Mouse (Mus musculus): ENCODE measurements around the gene Nxph3. TPM values are rescaled to one million over a fixed set of nuclear protein-coding genes. Genes with fewer than 3 reads are reported as not detected.
"Not testable (repeated sequence)": the region's sequence is repeated elsewhere in the genome, so short reads cannot be mapped to it uniquely, and the experiment has no call there.

Nxph3 gene
- polyA plus RNA-seq, 1 experiment from 2014 or later = 1.9 TPM

DNA sequence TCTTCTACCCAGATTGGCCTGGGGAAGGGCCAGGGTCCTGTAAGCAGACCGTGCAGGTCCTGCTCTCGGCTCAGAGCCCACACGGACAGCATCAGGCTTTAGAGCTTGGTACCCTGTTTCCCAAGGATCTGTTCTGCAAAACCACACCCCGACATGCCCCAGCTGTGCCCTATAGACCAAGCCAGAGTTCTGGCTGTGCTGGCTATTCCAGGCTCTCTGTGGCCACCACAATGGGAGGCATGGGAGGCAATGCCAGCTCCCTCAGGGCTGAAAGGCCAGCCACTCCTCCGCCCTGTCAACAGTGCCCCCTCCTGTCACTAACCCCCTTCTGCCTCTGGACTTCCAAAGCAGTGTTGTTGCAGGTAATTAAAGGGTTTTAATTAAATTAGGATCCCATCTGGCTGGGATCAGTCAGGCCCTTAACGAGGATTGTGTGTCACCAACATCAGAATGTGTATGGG is 10.1 kb downstream of the Nxph3 start:
- no peak overlapping the region for H3K4me3 ChIP-seq (replicated peaks; ENCODE audit: low read depth, low read length)
- WGBS = 32% methylated on average over 6 of the region's 6 CpGs
- DNase-seq (no peak), ATAC-seq (ENCODE audit: low FRiP score, low TSS enrichment) (no peak)
- no peaks in the 10 kb centered on the region for H3K36me3 ChIP-seq (ENCODE audit: control insufficient read depth, insufficient read depth, low read length)
- H3K4me1 ChIP-seq (ENCODE audit: control insufficient read depth, insufficient read depth, low read length) = 0 out of 2 replicates have a peak, but pooled peaks cover 2% of the 10 kb centered on the region
- no peak overlapping the region for H3K4me2 ChIP-seq (ENCODE audit: low read length)
- H3K9me3 ChIP-seq (ENCODE audit: control insufficient read depth, low read length) = no peaks in the 10 kb centered on the region
- H3K9ac ChIP-seq (replicated peaks; ENCODE audit: low read length) = no peak overlapping the region
- H3K27ac ChIP-seq (replicated peaks; ENCODE audit: low read depth, low read length) = peak overlapping the region; percentile 41; the same call in 1 of the 2 replicates
- H3K27me3 ChIP-seq (ENCODE audit: control insufficient read depth, insufficient read depth, low read length) = no peaks in the 10 kb centered on the region

- WGBS = 62% methylated on average over 10 of the region's 10 CpGs
- Histone ChIP-seq H3K4me3 (replicated peaks; ENCODE audit: low read depth, low read length) (no peak overlapping the region), H3K9ac (replicated peaks; ENCODE audit: low read length) (no peak overlapping the region), H3K27ac (replicated peaks; ENCODE audit: low read depth, low read length) (peak overlapping the region; percentile 41; the same call in 1 of the 2 replicates), H3K4me1 (ENCODE audit: control insufficient read depth, insufficient read depth, low read length) (0 out of 2 replicates have a peak, but pooled peaks cover 2% of the 10 kb centered on the region), H3K4me2 (ENCODE audit: low read length) (no peak overlapping the region), H3K9me3 (ENCODE audit: control insufficient read depth, low read length) (no peaks in the 10 kb centered on the region), H3K27me3 (ENCODE audit: control insufficient read depth, insufficient read depth, low read length) (no peaks in the 10 kb centered on the region), H3K36me3 (ENCODE audit: control insufficient read depth, insufficient read depth, low read length) (no peaks in the 10 kb centered on the region)
- DNase-seq (no peak), ATAC-seq (ENCODE audit: low FRiP score, low TSS enrichment) (no peak)
These were observed 10.7 kb downstream of the Nxph3 start for GRCm38 (mm10) chr11:95503581-95504180.

GRCm38 (mm10) chr11:95501826-95502225 is 12.5 kb downstream of the Nxph3 start:
- H3K36me3 ChIP-seq (ENCODE audit: control insufficient read depth, insufficient read depth, low read length); H3K4me1 ChIP-seq (ENCODE audit: control insufficient read depth, insufficient read depth, low read length); H3K27me3 ChIP-seq (ENCODE audit: control insufficient read depth, insufficient read depth, low read length); H3K4me3 ChIP-seq (replicated peaks; ENCODE audit: low read depth, low read length); H3K9ac ChIP-seq (replicated peaks; ENCODE audit: low read length); H3K4me2 ChIP-seq (ENCODE audit: low read length); H3K9me3 ChIP-seq (ENCODE audit: control insufficient read depth, low read length); H3K27ac ChIP-seq (replicated peaks; ENCODE audit: low read depth, low read length); DNase-seq; ATAC-seq (ENCODE audit: low FRiP score, low TSS enrichment): not testable (repeated sequence)
- 89% methylated on average over 8 of the region's 8 CpGs for WGBS

GRCm38 (mm10) chr11:95500836-95501235 is 13.5 kb downstream of the Nxph3 start:
- Histone ChIP-seq H3K36me3 (ENCODE audit: control insufficient read depth, insufficient read depth, low read length) (no peaks in the 10 kb centered on the region), H3K27me3 (ENCODE audit: control insufficient read depth, insufficient read depth, low read length) (no peaks in the 10 kb centered on the region), H3K9me3 (ENCODE audit: control insufficient read depth, low read length) (no peaks in the 10 kb centered on the region), H3K4me3 (replicated peaks; ENCODE audit: low read depth, low read length) (no peak overlapping the region), H3K27ac (replicated peaks; ENCODE audit: low read depth, low read length) (peak overlapping the region; percentile 37), H3K4me1 (ENCODE audit: control insufficient read depth, insufficient read depth, low read length) (0 out of 2 replicates have a peak, but pooled peaks cover 2% of the 10 kb centered on the region), H3K9ac (replicated peaks; ENCODE audit: low read length) (no peak overlapping the region), H3K4me2 (ENCODE audit: low read length) (no peak overlapping the region)
- no peak for DNase-seq
- 21% methylated on average over 3 of the region's 3 CpGs for WGBS
- no peak for ATAC-seq (ENCODE audit: low FRiP score, low TSS enrichment)

DNA sequence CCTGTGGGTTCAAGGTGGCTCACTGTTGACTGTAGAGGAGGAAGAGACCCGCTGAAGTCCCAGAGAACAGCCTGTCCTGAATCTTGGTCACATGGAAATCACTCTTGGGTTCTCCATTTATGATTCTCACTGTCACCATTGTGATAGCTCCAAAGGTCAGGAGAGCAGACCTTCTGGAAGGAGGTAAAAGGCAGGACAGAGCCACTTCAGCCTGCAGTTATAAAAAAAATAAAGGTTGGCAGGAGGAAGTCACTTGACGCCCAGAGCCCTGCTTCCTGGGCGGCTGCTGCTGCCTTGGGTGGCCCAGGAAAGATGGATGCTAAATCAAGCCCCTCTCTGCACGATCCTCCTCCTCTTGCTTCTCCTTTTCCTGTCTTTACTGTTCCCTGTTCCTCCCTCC is 14.0 kb downstream of the Nxph3 start:
- Histone ChIP-seq H3K9me3 (ENCODE audit: control insufficient read depth, low read length) (no peaks in the 10 kb centered on the region), H3K4me3 (replicated peaks; ENCODE audit: low read depth, low read length) (no peak overlapping the region), H3K27me3 (ENCODE audit: control insufficient read depth, insufficient read depth, low read length) (no peaks in the 10 kb centered on the region), H3K4me2 (ENCODE audit: low read length) (no peak overlapping the region), H3K4me1 (ENCODE audit: control insufficient read depth, insufficient read depth, low read length) (0 out of 2 replicates have a peak, but pooled peaks cover 2% of the 10 kb centered on the region), H3K9ac (replicated peaks; ENCODE audit: low read length) (no peak overlapping the region), H3K27ac (replicated peaks; ENCODE audit: low read depth, low read length) (peak overlapping the region; percentile 37; the same call in 1 of the 2 replicates), H3K36me3 (ENCODE audit: control insufficient read depth, insufficient read depth, low read length) (no peaks in the 10 kb centered on the region)
- DNase-seq (no peak), ATAC-seq (ENCODE audit: low FRiP score, low TSS enrichment) (no peak)
- WGBS = 60% methylated on average over 4 of the region's 4 CpGs

- WGBS = 87% methylated on average over 5 of the region's 5 CpGs
- ATAC-seq (ENCODE audit: low FRiP score, low TSS enrichment) = no peak
These were observed 16.4 kb downstream of the Nxph3 start for GRCm38 (mm10) chr11:95497921-95498320.

DNA sequence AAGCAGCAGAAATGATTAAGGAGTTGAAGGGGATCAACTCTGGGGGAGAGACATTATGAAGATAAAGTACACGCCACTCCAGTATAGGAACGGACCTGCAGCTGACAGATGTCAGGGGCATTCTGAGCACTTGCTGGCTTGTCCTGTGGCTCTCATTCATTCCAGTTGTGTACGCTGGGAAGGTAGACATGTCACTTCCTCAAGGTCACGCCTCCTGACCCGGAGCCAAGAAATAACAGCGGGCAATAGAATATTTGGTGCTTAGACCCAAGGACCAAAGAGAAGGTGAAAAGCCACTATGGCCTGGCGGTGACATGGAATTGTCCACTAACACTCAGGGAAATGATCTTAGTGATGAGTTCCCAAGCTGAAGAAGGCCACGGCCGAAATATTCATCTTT is 18.5 kb downstream of the Nxph3 start:
- Histone ChIP-seq H3K9ac (replicated peaks; ENCODE audit: low read length) (no peak overlapping the region), H3K9me3 (ENCODE audit: control insufficient read depth, low read length) (no peaks in the 10 kb centered on the region), H3K4me2 (ENCODE audit: low read length) (no peak overlapping the region), H3K27ac (replicated peaks; ENCODE audit: low read depth, low read length) (no peak overlapping the region), H3K27me3 (ENCODE audit: control insufficient read depth, insufficient read depth, low read length) (no peaks in the 10 kb centered on the region), H3K4me3 (replicated peaks; ENCODE audit: low read depth, low read length) (no peak overlapping the region), H3K4me1 (ENCODE audit: control insufficient read depth, insufficient read depth, low read length) (no peaks in the 10 kb centered on the region), H3K36me3 (ENCODE audit: control insufficient read depth, insufficient read depth, low read length) (peaks cover 35% of the 10 kb centered on the region)
- WGBS = 94% methylated on average over 9 of the region's 9 CpGs
- DNase-seq = no peak
- no peak for ATAC-seq (ENCODE audit: low FRiP score, low TSS enrichment)

More at GRCm38 (mm10) chr11:95497921-95498320, 16.4 kb downstream of the Nxph3 start:
- 0 out of 2 replicates have a peak, but pooled peaks cover 2% of the 10 kb centered on the region for H3K4me1 ChIP-seq (ENCODE audit: control insufficient read depth, insufficient read depth, low read length)
- no peaks in the 10 kb centered on the region for H3K27me3 ChIP-seq (ENCODE audit: control insufficient read depth, insufficient read depth, low read length)
- H3K4me2 ChIP-seq (ENCODE audit: low read length) = no peak overlapping the region
- no peak overlapping the region for H3K9ac ChIP-seq (replicated peaks; ENCODE audit: low read length)
- no peak overlapping the region for H3K27ac ChIP-seq (replicated peaks; ENCODE audit: low read depth, low read length)
- H3K9me3 ChIP-seq (ENCODE audit: control insufficient read depth, low read length) = no peaks in the 10 kb centered on the region
- H3K4me3 ChIP-seq (replicated peaks; ENCODE audit: low read depth, low read length) = no peak overlapping the region
- DNase-seq = no peak
- H3K36me3 ChIP-seq (ENCODE audit: control insufficient read depth, insufficient read depth, low read length) = peaks cover 22% of the 10 kb centered on the region

- Histone ChIP-seq H3K4me2 (ENCODE audit: low read length) (no peak overlapping the region), H3K27me3 (ENCODE audit: control insufficient read depth, insufficient read depth, low read length) (no peaks in the 10 kb centered on the region), H3K9ac (replicated peaks; ENCODE audit: low read length) (no peak overlapping the region), H3K4me1 (ENCODE audit: control insufficient read depth, insufficient read depth, low read length) (no peaks in the 10 kb centered on the region), H3K4me3 (replicated peaks; ENCODE audit: low read depth, low read length) (no peak overlapping the region), H3K9me3 (ENCODE audit: control insufficient read depth, low read length) (no peaks in the 10 kb centered on the region), H3K27ac (replicated peaks; ENCODE audit: low read depth, low read length) (no peak overlapping the region), H3K36me3 (ENCODE audit: control insufficient read depth, insufficient read depth, low read length) (peaks cover 47% of the 10 kb centered on the region)
- WGBS = 88% methylated on average over 3 of the region's 3 CpGs
- DNase-seq (no peak), ATAC-seq (ENCODE audit: low FRiP score, low TSS enrichment) (no peak)
These were observed 20.0 kb downstream of the Nxph3 start for GRCm38 (mm10) chr11:95494374-95494773.

- Histone ChIP-seq H3K9me3 (ENCODE audit: control insufficient read depth, low read length) (no peaks in the 10 kb centered on the region), H3K27me3 (ENCODE audit: control insufficient read depth, insufficient read depth, low read length) (no peaks in the 10 kb centered on the region), H3K4me1 (ENCODE audit: control insufficient read depth, insufficient read depth, low read length) (no peaks in the 10 kb centered on the region), H3K27ac (replicated peaks; ENCODE audit: low read depth, low read length) (no peak overlapping the region), H3K36me3 (ENCODE audit: control insufficient read depth, insufficient read depth, low read length) (peaks cover 47% of the 10 kb centered on the region), H3K4me2 (ENCODE audit: low read length) (no peak overlapping the region), H3K4me3 (replicated peaks; ENCODE audit: low read depth, low read length) (no peak overlapping the region), H3K9ac (replicated peaks; ENCODE audit: low read length) (no peak overlapping the region)
- WGBS = 92% methylated on average over 9 of the region's 9 CpGs
- ATAC-seq (ENCODE audit: low FRiP score, low TSS enrichment) (no peak), DNase-seq (no peak)
These were observed 20.4 kb downstream of the Nxph3 start for GRCm38 (mm10) chr11:95493950-95494349.

All from midbrain, embryonic 14.5 days (tissue).